Mouse (Mus musculus) heart, postnatal 0 days (tissue): ENCODE data around the gene E130114P18Rik.

Experiments
- CTCF ChIP-seq: IDR thresholded peaks from 2 replicates; pipeline ENCODE4 v1.5.1; 2016; ENCODE audit warnings: antibody characterized with exemption, control low read depth, low read depth
- EP300 ChIP-seq: IDR thresholded peaks from 2 replicates; pipeline ENCODE4 v1.6.1; 2016; ENCODE audit warnings: antibody characterized with exemption, low read depth

GRCm38 (mm10) chr4:97596348-97596747 is 181.5 kb downstream of the E130114P18Rik start:
- no peak for TF ChIP-seq CTCF
- TF ChIP-seq EP300 = no peak
